Mouse (Mus musculus) adrenal gland, postnatal 25 days (tissue): ENCODE results near the gene Slc44a4. TPM values are rescaled to one million over a fixed set of nuclear protein-coding genes. Genes with fewer than 3 reads are reported as not detected.
A peak's percentile ranks its signal among the peaks of the same experiment; 100 is the strongest.
"Not testable (repeated sequence)": the region's sequence is repeated elsewhere in the genome, so short reads cannot be mapped to it uniquely, and the experiment has no call there.

Experiments
- DNase-seq: peaks from one replicate; pipeline ENCODE4 v3.0.0; 2021; ENCODE audit warnings: mixed read lengths
- total RNA-seq: library from RNA; stranded (reverse); gene quantifications from 2 replicates; pipeline ENCODE4 v1.2.3, GENCODE M21; 2021

The Slc44a4 gene
- total RNA-seq, 1 experiment from 2014 or later, result 1.7 TPM

- no peak for DNase-seq
Observed at GRCm38 (mm10) chr17:34943128-34943815, 29.0 kb downstream of the Slc44a4 start.

DNA sequence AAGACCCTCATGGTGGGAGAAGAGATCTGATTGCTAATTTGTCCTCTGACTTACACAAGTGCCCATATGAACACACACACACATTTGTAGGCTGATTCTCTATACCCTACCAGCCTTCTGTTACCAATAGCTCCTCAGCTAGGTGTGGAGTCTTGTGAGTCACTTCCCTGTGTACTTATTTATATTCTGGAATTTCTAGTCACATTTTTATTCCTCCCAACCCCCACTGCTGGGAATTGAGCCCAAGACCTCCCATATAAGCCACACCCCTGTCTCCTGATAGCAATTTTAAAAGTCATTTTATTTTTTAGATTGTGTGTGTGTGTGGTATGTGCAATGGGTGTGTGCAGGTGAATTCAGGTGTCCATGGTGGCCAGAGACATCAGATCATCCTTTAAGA lies 30.1 kb downstream of the Slc44a4 start:
- DNase-seq, result no peak

- no peak for DNase-seq
Observed at GRCm38 (mm10) chr17:34946486-34947140, 32.3 kb downstream of the Slc44a4 start.

GRCm38 (mm10) chr17:34947606-34948005 lies 33.3 kb downstream of the Slc44a4 start:
- DNase-seq, result no peak

- DNase-seq, result not testable (repeated sequence)
Observed at GRCm38 (mm10) chr17:34948721-34949552, 34.7 kb downstream of the Slc44a4 start.

- no peak for DNase-seq
Observed at GRCm38 (mm10) chr17:34949553-34949969, 35.3 kb downstream of the Slc44a4 start.

- no peak for DNase-seq
Observed at GRCm38 (mm10) chr17:34950514-34951455, 36.5 kb downstream of the Slc44a4 start.

- no peak for DNase-seq
Observed at GRCm38 (mm10) chr17:34951636-34952377, 37.5 kb downstream of the Slc44a4 start.

- peak; percentile 80 for DNase-seq
Observed at GRCm38 (mm10) chr17:34952378-34953040, 38.2 kb downstream of the Slc44a4 start.

- no peak for DNase-seq
Observed at GRCm38 (mm10) chr17:34953258-34953657, 39.0 kb downstream of the Slc44a4 start.

GRCm38 (mm10) chr17:34953904-34954303 lies 39.6 kb downstream of the Slc44a4 start:
- no peak for DNase-seq

DNA sequence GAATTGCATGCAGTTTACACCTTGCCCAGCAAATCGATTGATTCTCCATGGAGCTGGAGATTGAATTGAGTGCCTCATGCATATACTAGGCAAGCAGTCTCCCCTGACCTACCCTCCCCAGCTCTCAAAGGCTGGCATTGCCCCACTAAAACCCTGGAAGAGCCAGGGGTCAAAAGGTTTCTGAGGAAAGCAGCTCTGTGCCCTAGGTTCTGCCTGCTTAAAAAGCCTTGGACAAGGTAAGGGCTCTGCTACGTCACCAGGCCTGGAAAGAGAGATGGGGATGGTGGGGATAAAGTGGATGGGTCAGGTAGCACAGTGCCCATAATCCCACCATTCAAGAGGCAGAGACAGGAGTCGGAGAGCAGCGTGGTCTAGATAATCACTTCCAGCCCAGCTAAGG lies 40.6 kb downstream of the Slc44a4 start:
- DNase-seq, result no peak

DNA sequence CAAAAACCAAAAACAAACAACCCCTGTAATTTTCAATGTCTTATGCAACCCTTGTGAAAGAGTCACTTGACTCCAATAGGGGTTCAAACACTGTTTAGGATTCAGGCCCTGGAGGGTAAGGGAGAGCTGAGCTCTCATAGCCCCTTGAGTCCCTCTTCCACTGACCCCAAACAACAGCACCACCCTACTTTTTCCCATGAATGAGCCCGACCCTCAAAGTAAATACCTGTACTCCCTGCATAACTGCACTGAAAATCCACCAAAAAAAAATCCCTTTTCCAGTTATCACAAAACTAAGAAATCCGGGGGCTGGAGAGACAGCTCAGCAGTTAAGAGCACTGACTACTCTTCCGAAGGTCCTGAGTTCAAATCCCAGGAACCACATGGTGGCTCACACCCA lies 41.6 kb downstream of the Slc44a4 start:
- no peak for DNase-seq

DNA sequence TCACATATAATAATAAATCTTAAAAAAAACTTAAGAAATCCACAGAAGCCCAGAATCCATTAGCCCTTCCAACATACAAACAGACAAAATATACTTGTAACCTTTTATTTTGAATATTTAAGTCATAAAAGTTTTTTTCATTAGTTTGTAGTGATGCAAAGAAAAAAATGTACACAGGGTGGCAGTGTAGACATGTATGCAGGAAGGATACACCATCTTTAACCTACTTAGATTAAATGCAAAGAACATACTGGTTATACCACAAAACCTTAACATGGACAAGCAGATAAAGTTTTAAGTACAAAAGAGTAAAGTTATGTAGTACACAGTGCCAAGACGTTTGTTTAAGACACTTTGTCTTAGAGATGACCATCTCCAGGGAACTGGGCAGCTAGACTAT lies 42.1 kb downstream of the Slc44a4 start:
- DNase-seq, result no peak

- DNase-seq, result not testable (repeated sequence)
Observed at GRCm38 (mm10) chr17:34957291-34957690, 43.0 kb downstream of the Slc44a4 start.

DNA sequence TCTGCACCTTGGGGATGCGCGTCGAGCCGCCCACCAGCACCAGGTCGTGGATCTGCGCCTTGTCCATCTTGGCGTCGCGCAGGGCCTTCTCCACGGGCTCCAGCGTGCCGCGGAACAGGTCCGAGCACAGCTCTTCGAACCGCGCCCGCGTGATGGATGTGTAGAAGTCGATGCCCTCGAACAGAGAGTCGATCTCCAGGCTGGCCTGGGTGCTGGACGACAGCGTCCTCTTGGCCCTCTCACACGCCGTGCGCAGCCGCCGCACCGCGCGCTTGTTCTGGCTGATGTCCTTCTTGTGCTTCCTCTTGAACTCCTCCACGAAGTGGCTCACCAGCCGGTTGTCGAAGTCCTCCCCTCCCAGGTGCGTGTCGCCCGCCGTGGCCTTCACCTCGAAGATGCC lies 43.7 kb downstream of the Slc44a4 start:
- not testable (repeated sequence) for DNase-seq

GRCm38 (mm10) chr17:34958734-34959129 lies 44.5 kb downstream of the Slc44a4 start:
- not testable (repeated sequence) for DNase-seq

- peak; percentile 78 for DNase-seq
Observed at GRCm38 (mm10) chr17:34959130-34959778, 45.0 kb downstream of the Slc44a4 start, which contains the start of gene Hspa1b. TSS of gene Hspa1b (minus strand) at chr17:34959238.

DNA sequence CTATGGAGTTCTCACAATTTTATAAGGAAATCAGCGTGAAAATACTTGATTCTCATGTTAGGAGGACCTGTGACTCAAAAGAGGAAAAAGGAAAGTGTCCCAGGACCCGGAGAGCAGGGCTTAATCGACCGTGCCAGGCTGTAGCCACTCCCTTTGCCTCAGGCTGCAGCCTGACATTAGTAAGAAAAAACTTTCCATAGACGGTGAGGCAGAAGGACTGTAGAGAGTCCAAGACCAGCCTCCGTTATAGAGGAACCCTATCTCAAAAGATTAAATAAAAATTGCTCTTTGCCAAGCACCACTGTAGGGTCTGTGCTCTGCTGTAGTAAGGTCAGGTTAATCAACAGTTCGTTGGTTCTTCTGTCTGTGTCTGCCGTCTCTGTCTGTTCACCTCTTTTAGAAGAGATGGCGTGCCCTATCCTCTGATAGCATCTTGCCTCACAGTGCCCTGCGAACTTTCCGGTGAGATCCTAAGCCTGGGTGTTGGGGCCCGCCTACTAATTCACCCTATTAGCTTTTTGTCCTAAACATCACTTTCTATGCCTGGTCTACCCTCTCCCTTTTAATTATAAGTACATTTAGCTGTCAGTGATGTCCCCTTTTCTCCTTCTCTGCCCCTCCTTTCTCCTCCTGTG lies 45.7 kb downstream of the Slc44a4 start:
- peak; percentile 54 for DNase-seq
